Mouse (Mus musculus): Measurements from ENCODE around the gene Krt4. TPM values are rescaled to one million over a fixed set of nuclear protein-coding genes. Genes with fewer than 3 reads are reported as not detected.

The Krt4 gene
- polyA plus RNA-seq, 2 experiments, result 51.0 to 268 TPM

GRCm38 (mm10) chr15:101925041-101925440, 506 bp upstream of the Krt4 start:
- Histone ChIP-seq H3K9ac (ENCODE audit: low read depth, low read length, severe bottlenecking) (no peak overlapping the region), H3K27ac (replicated peaks; ENCODE audit: low read depth, low read length) (no peak overlapping the region), H3K9me3 (ENCODE audit: control insufficient read depth, low read length) (no peaks in the 10 kb centered on the region), H3K4me2 (replicated peaks; ENCODE audit: low read depth, low read length, severe bottlenecking) (no peak overlapping the region), H3K4me3 (replicated peaks; ENCODE audit: low read length) (no peak overlapping the region), H3K4me1 (ENCODE audit: control insufficient read depth, insufficient read depth, low read length) (peaks cover 5% of the 10 kb centered on the region; the same call in 1 of the 2 replicates), H3K27me3 (ENCODE audit: control insufficient read depth, insufficient read depth, low read length) (peaks cover 10% of the 10 kb centered on the region; the same call in 1 of the 2 replicates), H3K36me3 (ENCODE audit: control insufficient read depth, insufficient read depth, low read length) (no peaks in the 10 kb centered on the region)
- WGBS, result 91% methylated on average over 1 of the region's 1 CpGs
- DNase-seq (ENCODE audit: low spot score), result no peak
- TF ChIP-seq POLR2A (IDR thresholded peaks at IDR 0.05; ENCODE audit: borderline replicate concordance, extremely low read depth, insufficient read depth, insufficient read length), result no peak
- ATAC-seq (ENCODE audit: low FRiP score, low read depth), result no peak

DNA sequence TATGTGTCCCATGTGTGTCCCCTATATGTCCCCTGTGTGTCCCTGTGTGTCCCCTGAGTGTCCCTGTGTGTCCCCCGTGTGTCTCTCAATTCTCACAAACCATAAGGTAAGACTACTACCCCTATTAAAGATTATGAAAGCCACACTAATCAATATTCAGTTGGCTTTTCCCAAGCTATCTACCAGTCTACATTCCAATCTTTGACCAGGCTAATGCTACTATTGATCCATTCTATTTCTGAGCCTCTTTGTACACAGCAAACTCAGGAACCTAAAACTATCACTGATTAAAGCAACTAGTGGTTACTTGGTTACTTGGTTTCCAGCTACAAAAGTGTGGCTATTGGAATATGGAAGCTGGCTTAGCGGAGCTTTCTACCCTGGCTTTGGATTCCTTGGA, 2.2 kb downstream of the Krt4 start:
- DNase-seq (ENCODE audit: low spot score) (no peak), ATAC-seq (ENCODE audit: low FRiP score, low read depth) (no peak)
- Histone ChIP-seq H3K4me2 (replicated peaks; ENCODE audit: low read depth, low read length, severe bottlenecking) (no peak overlapping the region), H3K4me3 (replicated peaks; ENCODE audit: low read length) (no peak overlapping the region), H3K9me3 (ENCODE audit: control insufficient read depth, low read length) (no peaks in the 10 kb centered on the region), H3K9ac (ENCODE audit: low read depth, low read length, severe bottlenecking) (no peak overlapping the region), H3K4me1 (ENCODE audit: control insufficient read depth, insufficient read depth, low read length) (no peaks in the 10 kb centered on the region), H3K27me3 (ENCODE audit: control insufficient read depth, insufficient read depth, low read length) (no peaks in the 10 kb centered on the region), H3K36me3 (ENCODE audit: control insufficient read depth, insufficient read depth, low read length) (no peaks in the 10 kb centered on the region), H3K27ac (replicated peaks; ENCODE audit: low read depth, low read length) (no peak overlapping the region)
- no peak for TF ChIP-seq POLR2A (IDR thresholded peaks at IDR 0.05; ENCODE audit: borderline replicate concordance, extremely low read depth, insufficient read depth, insufficient read length)
- WGBS, result 85% methylated on average over 2 of the region's 2 CpGs

- no peaks in the 10 kb centered on the region for H3K36me3 ChIP-seq (ENCODE audit: control insufficient read depth, insufficient read depth, low read length)
- no peaks in the 10 kb centered on the region for H3K9me3 ChIP-seq (ENCODE audit: control insufficient read depth, low read length)
- ATAC-seq (ENCODE audit: low FRiP score, low read depth) (no peak), DNase-seq (ENCODE audit: low spot score) (no peak)
- H3K27ac ChIP-seq (replicated peaks; ENCODE audit: low read depth, low read length), result no peak overlapping the region
- H3K4me3 ChIP-seq (replicated peaks; ENCODE audit: low read length), result no peak overlapping the region
- no peaks in the 10 kb centered on the region for H3K27me3 ChIP-seq (ENCODE audit: control insufficient read depth, insufficient read depth, low read length)
- H3K4me2 ChIP-seq (replicated peaks; ENCODE audit: low read depth, low read length, severe bottlenecking), result no peak overlapping the region
- no peaks in the 10 kb centered on the region for H3K4me1 ChIP-seq (ENCODE audit: control insufficient read depth, insufficient read depth, low read length)
- WGBS, result 70% methylated on average over 2 of the region's 2 CpGs
- H3K9ac ChIP-seq (ENCODE audit: low read depth, low read length, severe bottlenecking), result no peak overlapping the region
- TF ChIP-seq POLR2A (IDR thresholded peaks at IDR 0.05; ENCODE audit: borderline replicate concordance, extremely low read depth, insufficient read depth, insufficient read length), result no peak
These were observed 8.5 kb downstream of the Krt4 start for GRCm38 (mm10) chr15:101916072-101916471.

DNA sequence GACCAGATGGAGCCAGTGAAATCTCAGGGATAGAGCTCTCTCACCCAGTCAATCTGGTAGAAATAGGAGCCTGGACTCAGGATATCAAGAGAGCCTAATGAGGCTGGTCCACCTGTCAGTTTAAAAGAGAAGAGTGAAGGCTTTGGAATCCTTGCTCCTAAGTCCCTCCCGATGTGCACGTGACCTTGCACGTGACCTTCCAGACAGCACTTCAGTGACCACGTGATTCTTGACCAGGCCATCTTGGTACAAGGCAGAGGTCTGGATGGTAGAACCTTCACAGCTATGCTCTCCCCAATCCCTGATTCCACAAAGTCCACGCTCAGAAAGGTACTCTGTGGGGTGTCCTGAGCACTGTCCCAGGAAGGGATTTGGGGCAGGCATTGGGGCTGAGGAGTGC, 19.7 kb downstream of the Krt4 start:
- Histone ChIP-seq H3K27ac (replicated peaks; ENCODE audit: low read depth, low read length) (no peak overlapping the region), H3K4me3 (replicated peaks; ENCODE audit: low read length) (no peak overlapping the region), H3K36me3 (ENCODE audit: control insufficient read depth, insufficient read depth, low read length) (no peaks in the 10 kb centered on the region), H3K9ac (ENCODE audit: low read depth, low read length, severe bottlenecking) (no peak overlapping the region), H3K4me2 (replicated peaks; ENCODE audit: low read depth, low read length, severe bottlenecking) (no peak overlapping the region), H3K9me3 (ENCODE audit: control insufficient read depth, low read length) (no peaks in the 10 kb centered on the region), H3K4me1 (ENCODE audit: control insufficient read depth, insufficient read depth, low read length) (no peaks in the 10 kb centered on the region), H3K27me3 (ENCODE audit: control insufficient read depth, insufficient read depth, low read length) (no peaks in the 10 kb centered on the region)
- TF ChIP-seq POLR2A (IDR thresholded peaks at IDR 0.05; ENCODE audit: borderline replicate concordance, extremely low read depth, insufficient read depth, insufficient read length), result no peak
- DNase-seq (ENCODE audit: low spot score), result no peak
- ATAC-seq (ENCODE audit: low FRiP score, low read depth), result no peak
- 88% methylated on average over 5 of the region's 5 CpGs for WGBS

GRCm38 (mm10) chr15:101902171-101903149, 22.1 kb downstream of the Krt4 start:
- DNase-seq (ENCODE audit: low spot score) (no peak), ATAC-seq (ENCODE audit: low FRiP score, low read depth) (no peak)
- Histone ChIP-seq H3K36me3 (ENCODE audit: control insufficient read depth, insufficient read depth, low read length) (no peaks in the 10 kb centered on the region), H3K4me1 (ENCODE audit: control insufficient read depth, insufficient read depth, low read length) (no peaks in the 10 kb centered on the region), H3K9me3 (ENCODE audit: control insufficient read depth, low read length) (no peaks in the 10 kb centered on the region), H3K4me3 (replicated peaks; ENCODE audit: low read length) (no peak overlapping the region), H3K27me3 (ENCODE audit: control insufficient read depth, insufficient read depth, low read length) (no peaks in the 10 kb centered on the region), H3K27ac (replicated peaks; ENCODE audit: low read depth, low read length) (no peak overlapping the region), H3K9ac (ENCODE audit: low read depth, low read length, severe bottlenecking) (no peak overlapping the region), H3K4me2 (replicated peaks; ENCODE audit: low read depth, low read length, severe bottlenecking) (no peak overlapping the region)
- WGBS, result 54% methylated on average over 12 of the region's 12 CpGs
- no peak for TF ChIP-seq POLR2A (IDR thresholded peaks at IDR 0.05; ENCODE audit: borderline replicate concordance, extremely low read depth, insufficient read depth, insufficient read length)

Data from limb, embryonic 14.5 days (tissue).